In genomic region chr17:67978786-67979185, GRCm38 (mm10) we compare ENCODE assay signal across 8 mouse cellular contexts. TPM values are rescaled to one million over a fixed set of nuclear protein-coding genes. Genes with fewer than 3 reads are reported as not detected.
DNase-seq lines count a peak whose midpoint lies in the region; ATAC-seq lines count a peak whose summit lies in the region.

No protein-coding gene starts in this region.

- no peaks in the 10 kb centered on the region for H3K4me1 ChIP-seq in embryonic facial prominence, embryonic 11.5 days (ENCODE audit: control insufficient read depth, insufficient read depth, low read length)
- H3K4me1 ChIP-seq in embryonic facial prominence, embryonic 10.5 days: peaks cover 53% of the 10 kb centered on the region
- H3K4me1 ChIP-seq in midbrain, embryonic 11.5 days (ENCODE audit: control insufficient read depth, insufficient read depth, low read length): peaks cover 4% of the 10 kb centered on the region
- H3K4me1 ChIP-seq in forebrain, embryonic 12.5 days: peaks cover 4% of the 10 kb centered on the region

- no peak overlapping the region for H3K4me2 ChIP-seq in embryonic facial prominence, embryonic 11.5 days (ENCODE audit: low read depth, low read length)
- H3K4me2 ChIP-seq in midbrain, embryonic 11.5 days: no peak overlapping the region
- no peak overlapping the region for H3K4me2 ChIP-seq in forebrain, embryonic 12.5 days

- 23% methylated on average over 3 of the region's 3 CpGs for WGBS in embryonic facial prominence, embryonic 11.5 days
- WGBS in embryonic facial prominence, embryonic 10.5 days: 26% methylated on average over 3 of the region's 3 CpGs
- WGBS in midbrain, embryonic 11.5 days: 53% methylated on average over 3 of the region's 3 CpGs
- WGBS in forebrain, embryonic 12.5 days: 69% methylated on average over 3 of the region's 3 CpGs

- H3K27me3 ChIP-seq in embryonic facial prominence, embryonic 11.5 days (ENCODE audit: control insufficient read depth, insufficient read depth, low read length): no peaks in the 10 kb centered on the region
- no peaks in the 10 kb centered on the region for H3K27me3 ChIP-seq in embryonic facial prominence, embryonic 10.5 days (replicated peaks; ENCODE audit: low read depth, poor library complexity, severe bottlenecking)
- H3K27me3 ChIP-seq in midbrain, embryonic 11.5 days (ENCODE audit: control insufficient read depth, insufficient read depth, low read length): no peaks in the 10 kb centered on the region
- no peaks in the 10 kb centered on the region for H3K27me3 ChIP-seq in forebrain, embryonic 12.5 days

- no peaks in the 10 kb centered on the region for H3K36me3 ChIP-seq in embryonic facial prominence, embryonic 11.5 days (replicated peaks; ENCODE audit: control insufficient read depth, insufficient read depth, low read depth, low read length)
- H3K36me3 ChIP-seq in embryonic facial prominence, embryonic 10.5 days (replicated peaks): no peaks in the 10 kb centered on the region; the same call in 1 of the 2 replicates
- no peaks in the 10 kb centered on the region for H3K36me3 ChIP-seq in midbrain, embryonic 11.5 days (ENCODE audit: control insufficient read depth, insufficient read depth, low read length)
- no peaks in the 10 kb centered on the region for H3K36me3 ChIP-seq in forebrain, embryonic 12.5 days (replicated peaks)

- H3K4me3 ChIP-seq in embryonic facial prominence, embryonic 11.5 days (ENCODE audit: low read depth, low read length): no peak overlapping the region
- H3K4me3 ChIP-seq in embryonic facial prominence, embryonic 10.5 days: no peak overlapping the region
- H3K4me3 ChIP-seq in midbrain, embryonic 11.5 days (ENCODE audit: low read depth, low read length): no peak overlapping the region
- H3K4me3 ChIP-seq in forebrain, embryonic 12.5 days (replicated peaks): no peak overlapping the region

- intact Hi-C loops in gastrocnemius, postnatal 36 days (cut with DNase I): no loop called here

- H3K27ac ChIP-seq in embryonic facial prominence, embryonic 11.5 days (replicated peaks; ENCODE audit: low read depth, low read length): no peak overlapping the region
- H3K27ac ChIP-seq in embryonic facial prominence, embryonic 10.5 days (replicated peaks): no peak overlapping the region; the same call in 1 of the 2 replicates
- H3K27ac ChIP-seq in midbrain, embryonic 11.5 days (ENCODE audit: low read depth, low read length): no peak overlapping the region
- no peak overlapping the region for H3K27ac ChIP-seq in forebrain, embryonic 12.5 days

- H3K9ac ChIP-seq in embryonic facial prominence, embryonic 11.5 days (replicated peaks; ENCODE audit: low read length): no peak overlapping the region
- H3K9ac ChIP-seq in midbrain, embryonic 11.5 days (ENCODE audit: low read length): no peak overlapping the region
- H3K9ac ChIP-seq in forebrain, embryonic 12.5 days: no peak overlapping the region

- H3K9me3 ChIP-seq in embryonic facial prominence, embryonic 11.5 days (replicated peaks; ENCODE audit: control insufficient read depth, low read length): no peaks in the 10 kb centered on the region
- no peaks in the 10 kb centered on the region for H3K9me3 ChIP-seq in embryonic facial prominence, embryonic 10.5 days
- no peaks in the 10 kb centered on the region for H3K9me3 ChIP-seq in midbrain, embryonic 11.5 days (ENCODE audit: control insufficient read depth, low read length)
- H3K9me3 ChIP-seq in forebrain, embryonic 12.5 days: no peaks in the 10 kb centered on the region

- no peak for DNase-seq in embryonic facial prominence, embryonic 11.5 days (ENCODE audit: low spot score)
- DNase-seq in embryonic facial prominence, embryonic 10.5 days (ENCODE audit: low spot score): no peak
- peak; percentile 90 for DNase-seq in adrenal gland, adult 2 months
- DNase-seq in gastrocnemius, postnatal 36 days: peak; percentile 46 to 65
- DNase-seq in kidney, adult 8-10 months: peak; percentile 21 to 26
- DNase-seq in lung, postnatal 25 days (ENCODE audit: low spot score): peak; percentile 67
- no peak for DNase-seq in midbrain, embryonic 11.5 days (ENCODE audit: low spot score, missing footprints)

- 0 out of 2 replicates have a peak, but pooled peaks have one; percentile 5 for ATAC-seq in embryonic facial prominence, embryonic 11.5 days (replicated peaks; ENCODE audit: insufficient number of reproducible peaks, low FRiP score, low TSS enrichment, low read depth)
- ATAC-seq in midbrain, embryonic 11.5 days (ENCODE audit: low FRiP score): no peak
- ATAC-seq in forebrain, embryonic 12.5 days (ENCODE audit: low FRiP score): no peak

RNA-seq across cellular contexts. Expression of gene Arhgap28, which starts 25.1 kb away (rescaled TPM):
- polyA plus RNA-seq in embryonic facial prominence, embryonic 11.5 days (2014; fragmentation: Nextera tagmentation; extraction: Ambion mirVana): 78.1 and 82.7 TPM in 2 replicates
- polyA plus RNA-seq in embryonic facial prominence, embryonic 10.5 days (2016; fragmentation: Nextera tagmentation; extraction: Ambion mirVana): 55.7 and 57.5 TPM in 2 replicates
- total RNA-seq in adrenal gland, adult 2 months (2021): 10 to 100 TPM in 1 of 2 experiments, 1 to 10 TPM in 1; 7.9 to 12.5 TPM
- 7.8 and 9.4 TPM in 2 replicates for polyA plus RNA-seq in adrenal gland, adult 2 months (2012; rRNA removed)
- 1 to 10 TPM; 1.1 to 1.2 TPM for total RNA-seq in gastrocnemius, postnatal 36 days (2021)
- 21.7 and 28.9 TPM in 2 replicates for polyA plus RNA-seq in midbrain, embryonic 11.5 days (2014; fragmentation: Nextera tagmentation; extraction: Ambion mirVana)
- polyA plus RNA-seq in forebrain, embryonic 12.5 days (2016; fragmentation: Nextera tagmentation; extraction: Ambion mirVana): 15.1 and 17.0 TPM in 2 replicates

Comparison
In these comparisons a context has a peak if more than half of its experiments do, and no peak if none do; other contexts are left out.
1. DNase-seq: peak in adrenal gland, adult 2 months (single experiment), gastrocnemius, postnatal 36 days (2 of 2), kidney, adult 8-10 months (2 of 2) and lung, postnatal 25 days (single experiment); none in embryonic facial prominence, embryonic 11.5 days (single experiment), embryonic facial prominence, embryonic 10.5 days (single experiment) and midbrain, embryonic 11.5 days (single experiment).